Mouse (Mus musculus): Measurements from ENCODE around the gene Zfp354a. TPM values are rescaled to one million over a fixed set of nuclear protein-coding genes. Genes with fewer than 3 reads are reported as not detected.

Gene Zfp354a
- polyA plus RNA-seq, 1 experiment, result 0.88 TPM

GRCm38 (mm10) chr11:51085269-51085668 lies 26.2 kb downstream of the Zfp354a start:
- H3ac ChIP-seq (ENCODE audit: control insufficient read depth, insufficient read length, low read depth), result no peak overlapping the region
- H3K36me3 ChIP-seq (ENCODE audit: control insufficient read depth, insufficient read depth), result no peaks in the 10 kb centered on the region
- no peaks in the 10 kb centered on the region for H3K79me2 ChIP-seq (ENCODE audit: control insufficient read depth, insufficient read depth)
- no peak overlapping the region for H3K4me3 ChIP-seq (ENCODE audit: insufficient read depth, poor library complexity, severe bottlenecking)
- H3K27me3 ChIP-seq (ENCODE audit: control insufficient read depth, insufficient read depth, insufficient read length), result peaks cover 13% of the 10 kb centered on the region
- H3K79me3 ChIP-seq (ENCODE audit: low read depth), result no peaks in the 10 kb centered on the region
- no peak for TF ChIP-seq CTCF (IDR thresholded peaks at IDR 0.05; ENCODE audit: control insufficient read depth, insufficient read depth, insufficient read length)
- TF ChIP-seq FOSL1 (IDR thresholded peaks at IDR 0.05; ENCODE audit: insufficient read depth, low read length, poor library complexity, severe bottlenecking), result no peak
- TF ChIP-seq MAX (IDR thresholded peaks at IDR 0.05), result no peak
- no peak for TF ChIP-seq MYOD1 (IDR thresholded peaks at IDR 0.05; ENCODE audit: control insufficient read depth, insufficient read length, low read depth)
- no peak for TF ChIP-seq CEBPB (IDR thresholded peaks at IDR 0.05; ENCODE audit: low read depth)
- TF ChIP-seq USF1 (IDR thresholded peaks at IDR 0.05; ENCODE audit: low read depth), result no peak
- no peak for TF ChIP-seq MYOG (IDR thresholded peaks at IDR 0.05; ENCODE audit: control insufficient read depth, extremely low read depth, insufficient read length)

- Histone ChIP-seq H3K36me3 (ENCODE audit: control insufficient read depth, insufficient read depth) (no peaks in the 10 kb centered on the region), H3K79me2 (ENCODE audit: control insufficient read depth, insufficient read depth) (no peaks in the 10 kb centered on the region), H3K27me3 (ENCODE audit: control insufficient read depth, insufficient read depth, insufficient read length) (peaks cover 3% of the 10 kb centered on the region), H3K4me3 (ENCODE audit: insufficient read depth, poor library complexity, severe bottlenecking) (no peak overlapping the region), H3ac (ENCODE audit: control insufficient read depth, insufficient read length, low read depth) (no peak overlapping the region), H3K79me3 (ENCODE audit: low read depth) (no peaks in the 10 kb centered on the region)
- TF ChIP-seq FOSL1 (IDR thresholded peaks at IDR 0.05; ENCODE audit: insufficient read depth, low read length, poor library complexity, severe bottlenecking) (no peak), CEBPB (IDR thresholded peaks at IDR 0.05; ENCODE audit: low read depth) (no peak), MAX (IDR thresholded peaks at IDR 0.05) (no peak), MYOD1 (IDR thresholded peaks at IDR 0.05; ENCODE audit: control insufficient read depth, insufficient read length, low read depth) (no peak), USF1 (IDR thresholded peaks at IDR 0.05; ENCODE audit: low read depth) (no peak), MYOG (IDR thresholded peaks at IDR 0.05; ENCODE audit: control insufficient read depth, extremely low read depth, insufficient read length) (no peak), CTCF (IDR thresholded peaks at IDR 0.05; ENCODE audit: control insufficient read depth, insufficient read depth, insufficient read length) (no peak)
Observed at GRCm38 (mm10) chr11:51107261-51107660, 48.2 kb downstream of the Zfp354a start.

GRCm38 (mm10) chr11:51110621-51111020 lies 51.6 kb downstream of the Zfp354a start:
- H3K27me3 ChIP-seq (ENCODE audit: control insufficient read depth, insufficient read depth, insufficient read length), result peaks cover 3% of the 10 kb centered on the region

More at GRCm38 (mm10) chr11:51110621-51111020, 51.6 kb downstream of the Zfp354a start:
- Histone ChIP-seq H3K36me3 (ENCODE audit: control insufficient read depth, insufficient read depth) (no peaks in the 10 kb centered on the region), H3K4me3 (ENCODE audit: insufficient read depth, poor library complexity, severe bottlenecking) (no peak overlapping the region), H3ac (ENCODE audit: control insufficient read depth, insufficient read length, low read depth) (no peak overlapping the region), H3K79me2 (ENCODE audit: control insufficient read depth, insufficient read depth) (no peaks in the 10 kb centered on the region), H3K79me3 (ENCODE audit: low read depth) (no peaks in the 10 kb centered on the region)
- no peak for TF ChIP-seq USF1 (IDR thresholded peaks at IDR 0.05; ENCODE audit: low read depth)
- no peak for TF ChIP-seq MYOG (IDR thresholded peaks at IDR 0.05; ENCODE audit: control insufficient read depth, extremely low read depth, insufficient read length)
- TF ChIP-seq CEBPB (IDR thresholded peaks at IDR 0.05; ENCODE audit: low read depth), result no peak
- no peak for TF ChIP-seq MYOD1 (IDR thresholded peaks at IDR 0.05; ENCODE audit: control insufficient read depth, insufficient read length, low read depth)

Other genes starting within 250 kb of the Zfp354a start
- 1.6 TPM for gene Zfp354c, start 231.5 kb upstream of the Zfp354a start, polyA plus RNA-seq (2012; fragmentation: generic; extraction: Trizol)
- 0.01 TPM for gene Zfp879, start 217.7 kb upstream of the Zfp354a start, polyA plus RNA-seq (2012; fragmentation: generic; extraction: Trizol)
- not detected for gene Grm6, start 208.6 kb upstream of the Zfp354a start, polyA plus RNA-seq (2012; fragmentation: generic; extraction: Trizol)
- gene Zfp454, start 171.6 kb upstream of the Zfp354a start, polyA plus RNA-seq (2012; fragmentation: generic; extraction: Trizol), result not detected
- gene Zfp2, start 143.1 kb upstream of the Zfp354a start, polyA plus RNA-seq (2012; fragmentation: generic; extraction: Trizol), result 0.69 TPM
- 0.11 TPM for gene Zfp354b, start 127.6 kb upstream of the Zfp354a start, polyA plus RNA-seq (2012; fragmentation: generic; extraction: Trizol)
- gene 4933414I15Rik, start 115.5 kb upstream of the Zfp354a start, polyA plus RNA-seq (2012; fragmentation: generic; extraction: Trizol), result not detected
- not detected for gene Prop1, start 105.5 kb upstream of the Zfp354a start, polyA plus RNA-seq (2012; fragmentation: generic; extraction: Trizol)
- not detected for gene Olfr1378, start 92.7 kb upstream of the Zfp354a start, polyA plus RNA-seq (2012; fragmentation: generic; extraction: Trizol)
- gene Olfr1377, start 77.3 kb upstream of the Zfp354a start, polyA plus RNA-seq (2012; fragmentation: generic; extraction: Trizol), result not detected
- not detected for gene Olfr51, start 55.7 kb upstream of the Zfp354a start, polyA plus RNA-seq (2012; fragmentation: generic; extraction: Trizol)
- gene Olfr54, start 45.0 kb upstream of the Zfp354a start, polyA plus RNA-seq (2012; fragmentation: generic; extraction: Trizol), result not detected
- gene Olfr1375, start 11.1 kb upstream of the Zfp354a start, polyA plus RNA-seq (2012; fragmentation: generic; extraction: Trizol), result not detected
- gene Gm12569, start 161.2 kb downstream of the Zfp354a start, polyA plus RNA-seq (2012; fragmentation: generic; extraction: Trizol), result 0.09 TPM
- gene Clk4, start 202.5 kb downstream of the Zfp354a start, polyA plus RNA-seq (2012; fragmentation: generic; extraction: Trizol), result 12.5 TPM
- gene BC049762, start 203.8 kb downstream of the Zfp354a start, polyA plus RNA-seq (2012; fragmentation: generic; extraction: Trizol), result 0.05 TPM
- gene Col23a1, start 230.7 kb downstream of the Zfp354a start, polyA plus RNA-seq (2012; fragmentation: generic; extraction: Trizol), result 0.43 TPM